Mouse (Mus musculus) urinary bladder, postnatal 25 days (tissue): ENCODE data around the gene Zfp579.
"Not testable (repeated sequence)": the region's sequence is repeated elsewhere in the genome, so short reads cannot be mapped to it uniquely, and the experiment has no call there.

ENCODE experiments used
- DNase-seq: peaks from one replicate; pipeline ENCODE4 v3.0.0; 2022; ENCODE audit warnings: low spot score

The Zfp579 gene

DNA sequence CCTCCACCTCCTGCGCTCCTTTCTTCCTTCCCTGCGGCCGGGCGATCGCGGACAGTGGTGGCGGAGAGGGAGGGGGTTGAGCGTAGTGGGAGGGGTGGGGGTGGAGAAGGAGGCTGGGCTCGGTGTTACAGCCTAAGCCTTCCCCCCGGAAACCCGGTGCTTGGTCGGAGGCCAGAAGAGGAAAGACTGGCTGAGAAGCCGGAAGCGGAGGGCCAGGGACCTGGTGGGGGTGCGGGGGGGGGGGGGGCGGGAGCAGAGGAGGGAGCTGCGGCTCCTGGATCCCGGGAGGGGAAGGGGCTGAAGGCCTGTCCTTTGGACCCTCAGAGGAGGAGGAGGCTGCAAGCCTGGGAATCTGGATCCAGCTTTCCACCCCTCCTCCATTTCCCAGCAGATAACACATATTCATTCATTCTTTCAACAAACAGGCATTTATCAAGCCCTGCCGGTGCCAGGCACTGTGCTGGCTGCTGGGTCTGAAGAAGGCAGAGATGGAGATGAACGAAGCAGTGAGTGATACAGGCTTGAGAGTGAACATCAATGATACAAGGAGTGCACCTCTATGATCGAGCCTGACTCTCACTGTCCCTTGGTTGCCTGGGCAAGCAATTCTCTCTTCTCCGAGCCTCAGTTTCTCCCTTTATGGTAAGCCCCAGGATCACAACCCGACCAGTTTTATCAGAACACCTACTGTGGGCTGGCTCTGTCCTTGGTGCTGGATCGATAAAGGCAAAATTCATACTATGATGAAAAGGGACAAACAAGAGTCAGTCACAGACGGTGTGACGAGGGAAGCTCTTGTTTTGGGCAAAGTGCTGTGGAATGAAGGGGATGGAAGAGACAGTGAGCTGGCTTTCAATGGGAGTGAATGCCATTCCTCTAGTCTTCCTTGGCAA lies at the start of gene Zfp579:
Gene Zfp579 (minus strand): TSS at position 156 of the 893 bp plus-strand sequence.
- peak; percentile 93 for DNase-seq

DNA sequence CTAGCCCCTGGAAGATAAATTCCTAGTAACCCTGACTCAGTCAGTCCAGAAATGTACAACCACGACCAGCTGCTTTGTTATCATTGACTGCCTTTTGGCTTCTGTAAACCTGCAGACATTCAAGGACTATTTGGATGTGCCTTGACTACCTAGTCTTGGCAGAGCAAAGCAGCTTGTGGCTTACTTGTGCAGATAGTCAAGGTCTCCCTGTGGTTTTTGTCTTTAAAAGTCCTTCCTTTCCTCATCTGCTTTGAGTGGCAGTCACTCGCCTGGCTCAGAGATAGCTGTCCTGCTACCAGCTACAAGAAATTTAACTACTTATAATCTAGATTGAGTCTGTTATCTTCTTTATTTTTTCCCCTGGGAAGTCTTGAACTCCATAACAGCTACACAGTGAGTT lies 49.0 kb upstream of the Zfp579 start:
- DNase-seq = no peak

DNA sequence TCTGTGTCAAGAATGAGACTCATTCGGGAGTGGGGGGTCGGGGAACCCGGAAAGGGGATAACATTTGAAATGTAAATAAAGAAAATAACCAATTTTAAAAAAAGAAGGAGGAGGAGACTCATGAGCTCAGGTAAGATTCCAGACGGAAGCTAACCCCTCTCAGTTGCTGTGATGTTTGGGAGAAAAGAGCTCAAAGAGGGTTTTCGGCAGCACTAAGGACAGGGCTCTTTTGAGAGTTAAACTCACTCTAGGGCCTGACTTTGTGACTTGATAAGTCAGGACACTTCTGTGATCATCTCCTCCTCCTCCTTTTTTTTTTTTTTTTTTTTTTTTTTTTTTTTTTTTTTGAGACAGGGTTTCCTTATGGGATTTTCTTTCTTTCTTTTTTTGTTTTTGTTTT lies 43.0 kb upstream of the Zfp579 start:
- DNase-seq = no peak

DNA sequence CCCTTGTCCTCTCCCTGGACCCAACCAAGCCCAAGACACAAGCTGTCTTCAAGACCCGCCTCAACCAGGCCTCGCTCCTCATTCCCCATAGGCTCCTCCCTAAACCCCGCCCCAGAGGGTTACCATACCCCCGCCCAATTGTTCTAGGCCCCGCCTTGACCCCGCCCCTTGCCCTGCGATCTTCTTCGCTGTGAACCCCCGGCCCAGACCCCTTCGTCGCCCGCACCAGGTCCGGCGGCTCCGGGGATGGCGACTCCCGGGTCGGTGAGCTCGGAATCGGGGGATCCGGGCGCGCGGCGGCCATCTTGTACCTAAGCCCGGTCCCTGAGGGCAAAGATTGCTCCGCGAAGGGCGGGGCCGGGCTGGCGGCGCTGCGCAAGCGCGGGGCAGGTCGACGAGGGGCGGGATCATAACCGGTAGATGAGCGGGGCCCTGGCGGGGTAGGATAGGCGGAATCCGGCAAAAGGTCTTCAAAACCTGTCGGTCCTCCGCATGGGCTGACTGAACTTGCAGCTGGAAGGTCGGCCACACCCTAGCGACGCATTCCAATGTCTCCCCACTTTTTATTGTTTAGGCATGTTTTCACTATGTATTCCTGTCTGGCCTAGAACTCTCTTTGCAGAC lies 42.3 kb upstream of the Zfp579 start, which contains the start of gene Zfp784:
Gene Zfp784 (minus strand): TSS at position 338 of the 624 bp plus-strand sequence.
- DNase-seq = peak; percentile 94

DNA sequence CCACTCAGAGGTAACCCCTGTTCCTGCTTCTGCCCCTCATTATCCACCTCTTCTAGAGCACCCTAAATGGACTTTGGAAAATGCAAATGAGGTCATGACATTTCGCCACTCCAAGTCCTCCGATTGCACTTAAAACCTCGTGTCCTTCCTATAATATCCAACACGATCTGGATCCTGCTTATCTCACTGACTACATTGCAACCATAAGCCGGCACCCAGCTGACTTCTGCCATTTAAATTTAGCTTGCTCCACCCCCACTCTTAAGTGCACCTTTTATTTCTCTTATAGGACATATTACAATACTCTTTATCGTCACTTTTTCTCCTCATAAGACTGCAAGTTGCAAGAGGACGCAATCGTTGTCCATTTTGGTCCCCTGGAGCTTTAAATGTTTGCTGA lies 41.5 kb upstream of the Zfp579 start:
- no peak for DNase-seq

DNA sequence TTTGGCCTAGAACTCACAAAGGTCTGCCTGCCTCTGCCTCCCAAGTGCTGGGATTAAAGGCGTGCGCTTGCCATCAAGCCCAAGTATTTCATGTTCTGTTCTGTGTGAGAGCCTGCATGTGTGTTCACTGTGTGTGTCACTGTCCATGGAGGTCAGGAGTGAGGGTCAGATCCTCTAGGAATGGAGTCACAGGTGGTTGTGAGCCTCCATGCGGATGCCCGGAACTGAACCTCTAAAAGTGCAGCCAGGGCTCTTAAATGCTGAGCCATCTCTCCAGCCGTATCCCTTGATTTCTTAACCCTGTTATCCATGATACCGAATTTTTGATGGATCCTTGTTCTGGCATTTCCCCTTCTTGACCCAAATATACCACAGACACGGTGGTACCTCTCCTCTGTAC lies 41.1 kb upstream of the Zfp579 start:
- no peak for DNase-seq

DNA sequence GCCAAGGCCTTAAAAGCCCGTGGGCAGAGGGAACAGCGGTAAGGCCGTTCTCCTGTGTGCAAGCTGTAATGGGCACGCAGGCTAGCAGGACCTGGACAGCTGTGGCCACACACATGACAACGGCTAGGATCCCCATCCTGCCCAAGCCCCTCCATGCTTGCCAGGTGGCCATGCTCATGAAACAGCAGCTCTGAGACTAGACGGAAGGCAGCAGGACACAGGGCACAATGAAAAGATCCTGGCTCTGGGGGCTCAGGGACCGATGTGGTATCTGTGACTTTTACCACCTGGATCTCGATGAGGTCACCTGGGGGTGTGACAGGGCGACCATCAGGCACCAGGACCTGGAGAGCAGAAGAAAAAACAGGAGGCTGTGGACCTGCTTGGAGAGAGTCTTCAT lies 40.2 kb upstream of the Zfp579 start:
- no peak for DNase-seq

DNA sequence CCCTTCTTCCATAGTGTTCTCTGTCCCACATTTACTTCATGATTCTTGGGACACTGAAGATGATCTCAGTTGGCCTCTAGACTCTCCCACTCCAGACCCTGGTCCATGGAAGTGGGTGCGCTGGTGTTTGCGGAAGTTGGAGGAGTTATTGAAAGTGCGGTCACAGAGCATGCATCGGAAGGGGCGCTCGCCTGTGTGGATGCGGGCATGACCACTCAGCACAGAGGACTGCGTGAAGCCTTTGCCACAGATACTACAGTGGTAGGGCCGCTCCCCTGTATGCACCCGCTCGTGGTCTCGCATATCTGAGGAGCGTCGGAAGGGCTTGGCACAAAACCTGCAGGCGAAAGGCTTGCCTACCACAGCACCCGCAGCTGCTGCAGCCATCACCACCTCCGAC lies 39.7 kb upstream of the Zfp579 start:
- no peak for DNase-seq

DNA sequence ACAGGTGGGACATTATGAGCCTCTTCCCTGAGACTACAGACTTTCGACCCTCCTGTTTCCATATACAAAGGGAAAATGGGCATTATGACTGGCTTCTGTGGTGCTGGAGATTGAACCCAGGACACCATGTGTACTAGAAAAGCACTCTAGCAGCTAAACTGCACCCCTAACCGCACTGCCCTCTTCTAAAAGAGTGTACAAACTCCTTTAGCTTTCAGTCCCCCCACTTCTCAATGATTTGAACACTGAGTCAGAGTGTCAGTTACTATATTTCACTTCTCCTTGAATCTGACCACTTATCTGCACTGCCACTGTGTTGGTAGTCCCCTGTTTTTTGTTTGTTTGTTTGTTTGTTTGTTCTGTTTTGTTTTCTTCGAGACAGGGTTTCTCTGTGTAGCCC lies 37.9 kb upstream of the Zfp579 start, which contains the start of gene 4632433K11Rik:
Gene 4632433K11Rik (plus strand): TSS at position 301 of the 400 bp plus-strand sequence.
- DNase-seq = no peak

DNA sequence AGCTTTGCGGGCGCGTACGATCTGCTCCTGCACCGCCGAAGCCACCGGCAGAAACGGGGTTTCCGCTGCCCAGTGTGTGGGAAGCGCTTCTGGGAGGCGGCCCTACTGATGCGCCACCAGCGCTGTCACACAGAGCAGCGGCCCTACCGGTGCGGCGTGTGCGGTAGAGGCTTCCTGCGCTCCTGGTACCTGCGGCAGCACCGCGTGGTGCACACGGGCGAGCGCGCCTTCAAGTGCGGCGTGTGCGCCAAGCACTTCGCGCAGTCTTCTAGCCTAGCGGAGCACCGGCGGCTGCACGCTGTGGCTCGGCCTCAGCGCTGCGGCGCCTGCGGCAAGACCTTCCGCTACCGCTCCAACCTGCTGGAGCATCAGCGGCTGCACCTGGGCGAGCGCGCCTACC lies 35.5 kb upstream of the Zfp579 start:
- DNase-seq = no peak

DNA sequence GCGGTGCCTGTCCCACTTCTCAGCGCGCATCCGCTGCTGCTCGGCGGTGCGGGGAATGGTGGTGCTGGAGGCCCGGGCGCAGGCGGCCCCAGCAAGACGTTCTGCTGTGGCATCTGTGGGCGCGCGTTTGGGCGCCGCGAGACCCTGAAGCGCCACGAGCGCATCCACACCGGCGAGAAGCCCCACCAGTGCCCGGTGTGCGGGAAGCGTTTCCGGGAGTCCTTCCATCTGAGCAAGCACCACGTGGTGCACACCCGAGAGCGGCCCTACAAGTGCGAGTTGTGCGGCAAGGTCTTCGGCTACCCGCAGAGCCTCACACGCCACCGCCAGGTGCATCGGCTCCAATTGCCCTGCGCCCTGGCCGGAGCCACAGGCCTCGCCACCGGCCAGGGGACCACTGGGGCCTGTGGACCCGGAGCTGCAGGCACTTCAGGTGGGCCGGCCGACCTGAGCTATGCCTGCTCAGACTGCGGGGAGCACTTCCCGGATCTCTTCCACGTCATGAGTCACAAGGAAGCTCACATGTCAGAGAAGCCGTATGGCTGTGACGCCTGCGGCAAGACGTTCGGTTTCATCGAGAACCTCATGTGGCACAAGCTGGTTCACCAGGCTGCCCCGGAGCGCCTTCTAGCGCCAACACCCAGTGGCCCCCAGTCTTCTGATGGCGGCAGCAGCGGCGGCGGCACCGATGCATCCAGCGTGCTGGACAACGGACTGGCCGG lies 34.8 kb upstream of the Zfp579 start:
- no peak for DNase-seq

DNA sequence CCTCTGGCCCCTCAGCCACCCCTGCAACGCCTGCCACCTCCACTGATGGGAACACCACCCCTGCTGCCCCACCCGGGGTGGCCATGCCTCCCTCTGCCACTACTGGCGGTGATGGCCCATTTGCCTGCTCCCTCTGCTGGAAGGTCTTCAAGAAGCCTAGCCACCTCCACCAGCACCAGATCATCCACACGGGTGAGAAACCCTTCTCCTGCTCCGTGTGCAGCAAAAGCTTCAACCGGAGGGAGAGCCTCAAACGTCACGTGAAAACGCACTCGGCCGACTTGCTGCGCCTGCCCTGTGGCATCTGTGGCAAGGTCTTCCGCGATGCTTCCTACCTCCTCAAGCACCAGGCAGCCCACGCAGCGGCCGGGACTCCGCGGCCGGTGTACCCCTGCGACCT lies 34.0 kb upstream of the Zfp579 start:
- no peak for DNase-seq

DNA sequence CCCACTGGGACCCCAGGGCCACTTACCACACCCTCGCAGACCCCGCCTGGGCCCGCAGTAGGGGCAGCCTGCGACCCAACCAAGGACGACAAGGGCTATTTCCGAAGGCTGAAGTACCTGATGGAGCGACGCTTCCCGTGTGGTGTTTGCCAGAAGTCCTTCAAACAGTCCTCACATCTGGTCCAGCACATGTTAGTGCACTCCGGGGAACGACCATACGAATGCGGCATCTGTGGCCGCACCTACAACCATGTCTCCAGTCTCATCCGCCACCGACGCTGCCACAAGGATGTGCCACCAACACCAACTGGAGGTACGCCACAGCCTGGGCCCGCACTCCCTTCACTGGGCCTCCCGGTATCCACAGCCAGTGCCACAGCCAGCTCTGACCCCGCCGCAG lies 33.6 kb upstream of the Zfp579 start:
- DNase-seq = no peak

DNA sequence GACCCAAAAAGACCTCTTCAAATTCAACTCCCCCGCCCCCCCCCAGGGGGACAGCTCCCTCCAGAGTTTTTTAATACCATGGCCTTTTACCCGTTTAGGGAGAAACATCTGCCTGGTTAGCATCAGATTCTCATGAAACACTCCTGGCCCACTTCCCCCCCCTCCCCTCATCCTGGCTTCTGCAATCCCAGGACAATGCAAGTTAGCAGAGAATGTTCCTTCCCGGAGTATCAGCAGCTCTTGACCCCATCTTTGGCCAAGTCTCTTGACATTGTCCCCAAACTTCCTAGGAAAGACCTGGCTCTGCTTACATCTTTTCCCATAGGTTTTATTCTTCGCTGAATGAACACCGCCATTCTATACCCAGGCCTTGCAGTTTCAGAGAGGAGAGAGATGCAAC lies 25.2 kb upstream of the Zfp579 start:
- DNase-seq = no peak

DNA sequence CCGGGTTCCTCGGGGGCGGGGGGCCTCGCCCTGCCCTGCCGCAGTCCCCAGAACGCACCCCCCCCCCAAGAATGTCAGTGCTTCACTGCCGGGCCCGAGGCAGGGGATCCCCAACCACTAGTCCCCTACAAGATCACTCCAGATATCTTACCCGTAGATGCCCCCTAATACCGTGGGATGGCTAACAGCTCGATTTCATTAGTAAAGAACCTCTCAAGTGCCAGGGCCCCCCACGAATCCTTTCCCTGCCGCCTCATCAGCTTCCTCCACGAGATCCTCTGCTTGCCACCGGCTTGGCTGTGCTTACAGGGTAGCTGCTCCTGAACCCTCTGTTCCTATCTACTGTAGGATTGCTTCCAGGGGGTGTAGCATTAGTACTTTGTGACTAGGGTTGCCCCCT lies 24.7 kb upstream of the Zfp579 start:
- DNase-seq = peak; percentile 31

DNA sequence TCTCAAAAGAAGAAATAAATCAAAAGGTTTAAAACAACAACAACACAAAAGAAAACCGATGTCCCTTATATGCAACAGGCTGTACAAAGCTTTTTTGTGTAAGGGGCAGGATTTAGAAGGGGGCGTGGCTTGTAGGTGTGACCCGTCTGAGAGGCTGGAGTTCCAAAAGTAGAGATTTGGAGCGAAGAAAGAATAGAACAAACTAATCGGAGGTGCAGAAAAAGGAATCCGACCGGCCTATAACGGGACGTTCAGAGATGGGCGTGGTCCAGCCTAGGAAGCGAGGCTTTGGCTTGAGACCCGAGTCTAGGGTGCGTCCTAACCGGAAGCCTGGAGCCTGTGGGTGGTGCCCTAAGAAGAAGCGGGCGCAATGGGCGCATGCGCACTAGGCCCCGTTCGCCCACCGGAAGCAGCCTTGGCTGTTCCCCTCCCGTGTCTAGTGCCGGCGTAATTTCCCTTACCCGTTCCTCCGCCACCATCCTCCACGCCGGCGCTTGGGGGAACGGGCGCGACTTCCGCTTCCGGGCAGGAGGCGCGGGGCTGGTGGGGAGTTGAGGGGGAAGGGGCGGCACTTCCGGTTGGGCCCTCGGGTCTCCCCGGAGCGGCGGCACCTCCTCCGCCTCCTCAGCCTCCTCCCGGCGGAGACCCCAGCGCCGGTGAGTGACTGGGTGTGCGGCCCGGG lies 24.2 kb upstream of the Zfp579 start, which contains the start of the genes Zfp865 and Ccdc106:
Gene Zfp865 (plus strand): TSS at position 377 of the 682 bp plus-strand sequence.
Gene Ccdc106 (plus strand): TSS at position 554 of the 682 bp plus-strand sequence.
- peak; percentile 94 for DNase-seq

DNA sequence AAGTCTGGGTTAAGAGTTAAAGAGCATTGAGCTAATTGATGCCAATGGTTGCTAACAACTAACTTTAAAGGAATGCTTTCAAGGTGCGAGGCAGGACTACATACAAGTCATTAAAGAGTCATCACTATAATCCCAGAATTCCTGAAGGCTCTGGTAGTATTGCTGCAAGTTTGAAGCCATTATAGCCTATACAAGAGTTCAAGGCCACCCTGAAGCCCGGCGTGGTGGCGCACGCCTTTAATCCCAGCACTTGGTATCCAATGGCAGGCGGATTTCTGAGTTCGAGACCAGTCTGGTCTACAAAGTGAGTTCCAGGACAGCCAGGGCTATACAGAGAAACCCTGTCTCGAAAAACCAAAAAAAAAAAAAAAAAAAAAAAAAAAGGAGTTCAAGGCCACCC lies 23.6 kb upstream of the Zfp579 start:
- DNase-seq = not testable (repeated sequence)

DNA sequence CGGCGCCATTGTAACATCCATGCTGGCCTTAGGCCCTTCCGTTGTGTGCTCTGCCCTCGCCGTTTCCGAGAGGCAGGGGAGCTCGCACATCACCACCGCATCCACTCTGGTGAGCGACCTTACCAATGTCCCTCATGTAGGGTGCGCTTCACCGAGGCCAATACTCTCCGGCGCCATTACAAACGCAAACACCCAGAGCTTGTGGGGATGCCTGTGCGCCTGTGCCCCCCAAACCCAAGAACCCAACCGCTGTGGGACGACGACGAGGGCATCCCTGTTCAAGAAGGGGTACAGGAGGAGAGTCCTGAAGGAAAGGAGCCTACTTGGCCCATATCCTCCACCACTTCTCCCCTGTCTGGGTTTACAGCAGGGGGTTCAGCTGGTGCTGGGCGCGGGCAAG lies 22.0 kb upstream of the Zfp579 start:
- DNase-seq = no peak

DNA sequence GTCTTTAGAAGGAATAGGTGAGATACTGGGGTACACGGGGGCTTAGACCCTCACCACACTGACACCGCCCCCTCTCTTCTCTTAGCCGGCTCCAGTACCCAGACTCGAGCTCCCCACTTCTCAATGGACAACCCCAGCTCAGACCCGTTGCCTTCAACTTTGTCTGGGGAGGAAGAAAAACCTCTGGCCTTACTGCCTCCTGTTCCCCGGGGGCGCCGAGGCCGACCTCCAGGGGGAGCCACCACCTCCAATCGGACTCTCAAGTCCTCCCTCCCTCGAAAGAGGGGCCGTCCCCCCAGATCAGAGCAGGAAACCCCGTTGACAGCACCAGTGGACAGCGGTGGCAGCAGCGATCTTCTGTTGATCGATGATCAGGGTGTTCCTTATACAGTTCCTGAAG lies 21.4 kb upstream of the Zfp579 start:
- no peak for DNase-seq

DNA sequence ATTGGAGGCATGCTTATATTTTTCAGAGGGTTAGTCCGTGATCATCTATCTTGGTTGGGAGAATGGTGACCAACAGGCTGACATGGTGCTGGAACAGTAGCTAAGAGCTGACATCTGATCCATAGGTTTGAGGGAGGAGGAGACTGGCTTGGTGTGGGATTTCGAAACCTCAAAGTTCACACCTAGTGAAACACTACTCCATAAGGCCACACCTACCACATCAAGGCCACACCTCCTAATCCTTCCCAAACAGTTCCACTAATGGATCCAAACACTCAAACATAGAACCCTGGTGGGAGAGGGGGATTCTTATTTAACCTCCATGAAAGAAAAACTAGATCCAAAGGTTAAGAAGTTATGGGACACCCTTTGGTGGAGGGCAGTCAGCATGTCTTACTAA lies 21.0 kb upstream of the Zfp579 start:
- DNase-seq = no peak

DNA sequence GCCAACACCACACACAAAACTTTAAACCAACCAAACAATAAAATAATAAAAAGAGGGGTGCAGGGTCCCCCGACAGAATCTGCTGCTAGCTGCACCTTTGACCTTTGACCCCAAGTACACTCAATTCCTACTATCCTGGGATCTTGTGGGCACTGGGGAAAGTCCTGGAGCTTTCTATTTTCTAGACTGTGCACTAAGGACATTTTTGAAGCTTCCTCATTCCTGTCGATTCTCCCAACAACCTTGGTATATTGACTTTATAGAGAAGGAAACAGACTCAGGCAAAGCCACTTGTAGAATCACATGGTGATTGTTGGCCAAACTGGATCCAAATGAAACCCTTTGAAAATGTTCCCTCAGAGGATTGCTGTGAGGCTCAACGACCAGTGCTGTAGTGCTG lies 20.1 kb upstream of the Zfp579 start:
- DNase-seq = no peak
